Mouse (Mus musculus) cerebellum, adult 11-12 months (tissue): ENCODE measurements at regions not wholly inside any gene's neighbourhood (a gene's known extent, or its start where the extent isn't known, plus 50 kb on each side); places are given as distances from the start of the nearest gene placed in this dataset.
A peak's percentile ranks its signal among the peaks of the same experiment; 100 is the strongest.
"Not testable (repeated sequence)": the region's sequence is repeated elsewhere in the genome, so short reads cannot be mapped to it uniquely, and the experiment has no call there.

ENCODE experiments used
- DNase-seq: peaks from one replicate; pipeline ENCODE4 v3.0.0; 2022

DNA sequence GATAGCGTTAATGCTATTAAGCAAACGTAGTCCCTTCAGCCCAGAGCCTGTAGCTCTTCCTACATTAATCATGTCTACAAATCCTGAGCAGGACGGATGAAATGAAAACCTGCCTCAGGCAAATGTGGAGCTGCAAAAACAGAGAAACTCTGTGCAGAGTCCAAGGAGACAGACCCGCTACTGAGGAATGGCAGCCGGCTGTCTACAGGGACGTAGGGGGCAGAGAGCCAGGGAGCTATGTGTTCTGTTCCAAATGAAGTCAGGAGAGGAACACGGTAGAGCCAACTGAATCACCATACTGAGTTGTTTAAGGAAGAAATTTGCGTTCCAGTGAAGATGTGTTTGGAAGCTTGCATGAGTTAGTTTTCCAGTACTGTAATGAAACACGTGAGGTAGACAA is 217.3 kb downstream of the Matn1 start:
- peak; percentile 60 for DNase-seq

DNA sequence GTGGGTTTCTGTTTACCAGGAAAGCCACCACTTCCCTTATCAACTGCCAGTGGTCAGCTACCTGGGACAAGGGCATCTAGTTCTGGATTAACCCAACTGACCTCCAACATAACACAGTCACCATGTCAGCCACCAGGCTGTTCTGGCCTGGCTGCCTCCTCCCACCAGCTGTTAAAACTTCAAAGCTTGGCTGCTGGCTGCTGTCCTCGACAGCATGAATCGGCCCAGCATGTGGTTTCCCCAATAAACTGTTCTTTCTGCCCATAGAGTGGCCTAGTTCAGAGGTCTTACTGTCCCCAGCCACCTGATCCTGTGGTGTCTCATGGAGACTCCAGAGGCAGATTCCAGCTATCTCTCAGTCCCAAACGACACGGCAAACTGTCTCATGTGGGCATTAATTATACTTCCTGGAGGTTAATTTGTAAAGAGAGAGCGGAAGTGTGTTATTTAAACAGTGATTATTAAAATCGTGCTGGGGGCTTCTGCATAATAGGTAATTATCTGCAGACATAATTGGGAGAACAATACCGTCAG is 219.7 kb downstream of the Matn1 start:
- no peak for DNase-seq

GRCm38 (mm10) chr4:131166574-131167270 is 222.5 kb downstream of the Matn1 start:
- peak; percentile 60 for DNase-seq

DNA sequence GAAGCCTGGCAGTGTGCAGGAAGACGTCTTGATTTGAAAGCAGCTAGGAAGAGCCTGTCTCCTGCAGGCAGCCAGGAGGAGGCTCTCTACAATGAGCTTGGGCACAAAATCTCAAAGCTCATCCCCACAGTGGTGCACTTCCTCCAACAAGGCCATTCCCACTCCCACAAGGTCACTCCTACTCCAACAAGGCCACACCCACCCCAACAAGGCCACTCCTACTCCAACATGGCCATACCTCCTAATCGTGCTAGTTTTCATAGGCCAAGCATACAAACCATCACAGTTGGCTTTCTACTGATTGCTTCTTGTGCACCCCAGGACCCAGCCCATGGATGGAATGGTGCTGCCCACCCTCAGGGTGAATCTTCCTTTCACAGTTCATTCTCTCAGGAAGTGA is 223.7 kb downstream of the Matn1 start:
- no peak for DNase-seq

DNA sequence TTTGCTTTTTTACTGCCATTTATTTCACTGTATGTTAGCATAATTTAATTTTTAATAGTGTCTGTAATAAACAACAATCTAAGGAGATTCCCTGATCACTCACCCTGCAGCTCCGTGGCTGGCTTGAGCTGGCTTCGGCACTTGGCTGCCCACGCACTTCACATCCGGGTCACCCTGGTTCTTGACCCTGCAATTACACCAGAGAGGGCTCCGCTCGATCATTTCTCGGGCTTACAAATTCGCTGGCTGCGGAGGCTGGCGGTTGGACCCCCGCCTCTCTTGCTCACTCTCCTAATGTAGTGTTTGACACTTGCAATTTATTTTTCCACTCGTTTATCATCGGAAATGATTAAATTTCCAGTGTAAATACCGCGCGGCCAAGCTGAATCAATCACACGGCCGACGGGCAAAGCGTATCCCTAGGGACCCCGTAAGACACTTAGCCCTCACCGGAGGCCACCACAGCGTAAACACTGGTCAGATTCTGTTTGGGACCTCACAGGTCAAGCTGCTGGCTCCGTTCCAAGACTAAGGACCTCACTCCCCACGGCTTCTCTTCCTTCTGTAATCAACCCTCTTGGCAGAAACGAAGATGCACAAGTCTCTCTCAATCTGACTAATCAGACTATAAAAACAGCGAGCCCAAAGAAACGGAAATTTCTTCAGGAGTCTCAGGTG is 229.7 kb downstream of the Matn1 start:
- no peak for DNase-seq

DNA sequence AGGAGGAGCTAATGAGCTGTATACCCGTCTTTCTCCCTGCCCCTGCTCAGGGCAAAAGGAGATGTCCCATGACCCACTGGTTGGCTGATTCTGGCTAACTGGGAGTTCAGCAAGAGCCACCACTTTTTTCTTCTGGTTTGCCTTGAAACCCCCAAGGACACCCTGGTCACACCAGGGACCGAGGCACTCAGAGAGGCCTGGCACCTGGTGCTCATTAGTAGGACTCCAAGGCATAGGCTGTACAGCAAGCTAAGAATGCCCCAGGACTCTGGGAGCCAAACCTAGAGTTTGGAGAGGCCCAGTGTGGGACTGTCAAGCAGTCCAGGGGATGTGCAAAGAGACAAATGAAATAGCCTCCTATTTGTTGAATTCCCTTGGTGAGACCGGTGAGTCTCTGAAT is 232.5 kb downstream of the Matn1 start:
- no peak for DNase-seq

GRCm38 (mm10) chr4:131177889-131178288 is 233.7 kb downstream of the Matn1 start:
- no peak for DNase-seq

DNA sequence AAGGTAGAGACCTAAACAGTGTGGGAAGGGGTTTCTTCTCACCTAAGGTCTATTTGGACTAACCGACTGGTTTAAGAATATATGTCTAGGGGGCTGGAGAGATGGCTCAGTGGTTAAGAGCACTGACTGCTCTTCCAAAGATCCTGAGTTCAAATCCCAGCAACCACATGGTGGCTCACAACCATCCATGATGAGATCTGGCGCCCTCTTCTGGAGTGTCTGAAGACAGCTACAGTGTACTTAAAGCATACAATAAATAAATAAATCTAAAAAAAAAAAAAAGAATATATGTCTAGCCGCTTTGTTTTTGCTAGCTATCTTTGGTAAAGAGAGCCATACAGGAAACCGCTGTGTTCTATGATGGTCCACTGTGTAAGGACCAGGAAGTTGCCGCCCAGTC is 234.5 kb downstream of the Matn1 start:
- not testable (repeated sequence) for DNase-seq

- DNase-seq: peak; percentile 62
Observed at GRCm38 (mm10) chr4:131188066-131188465, 243.9 kb downstream of the Matn1 start.

DNA sequence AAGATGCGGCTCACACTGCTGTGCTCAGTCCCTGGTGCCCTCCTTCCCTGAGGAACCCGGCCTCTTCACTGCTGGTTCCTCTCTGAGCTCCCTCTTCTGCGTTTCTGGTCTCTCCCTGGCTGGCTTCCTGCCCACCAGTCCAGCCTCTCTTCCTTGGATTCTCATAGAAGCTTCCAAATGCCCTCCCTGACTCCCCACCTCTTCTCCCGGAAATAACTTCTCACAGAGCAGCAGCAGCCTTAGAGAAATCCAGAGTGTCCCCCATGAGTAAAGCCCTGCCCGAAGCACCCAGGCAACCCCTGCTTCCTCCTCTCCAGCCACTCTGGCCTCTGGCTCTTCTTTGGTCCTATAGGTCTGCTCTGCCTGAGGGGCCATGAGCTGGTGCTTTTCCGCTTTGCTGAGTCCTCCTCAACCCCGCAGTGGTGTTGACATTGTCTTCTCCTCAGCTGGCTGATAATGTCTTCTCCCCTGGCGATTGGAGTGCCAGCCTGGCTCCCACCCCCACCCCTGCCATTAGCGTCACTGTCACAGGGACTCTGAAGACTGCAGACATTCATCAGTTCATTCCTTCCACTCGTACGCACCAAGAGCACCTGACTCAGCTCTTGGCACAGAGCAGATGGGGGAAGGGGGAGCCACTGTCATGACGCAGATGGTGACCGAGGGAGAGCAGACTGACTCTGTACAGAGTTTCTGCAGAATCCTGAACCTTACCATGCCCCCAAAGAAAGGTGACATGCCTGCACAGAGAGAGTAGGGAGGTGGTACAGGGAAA is 247.1 kb downstream of the Matn1 start:
- DNase-seq: peak; percentile 81

GRCm38 (mm10) chr4:131193900-131194419 is 249.8 kb downstream of the Matn1 start:
- DNase-seq: no peak

DNA sequence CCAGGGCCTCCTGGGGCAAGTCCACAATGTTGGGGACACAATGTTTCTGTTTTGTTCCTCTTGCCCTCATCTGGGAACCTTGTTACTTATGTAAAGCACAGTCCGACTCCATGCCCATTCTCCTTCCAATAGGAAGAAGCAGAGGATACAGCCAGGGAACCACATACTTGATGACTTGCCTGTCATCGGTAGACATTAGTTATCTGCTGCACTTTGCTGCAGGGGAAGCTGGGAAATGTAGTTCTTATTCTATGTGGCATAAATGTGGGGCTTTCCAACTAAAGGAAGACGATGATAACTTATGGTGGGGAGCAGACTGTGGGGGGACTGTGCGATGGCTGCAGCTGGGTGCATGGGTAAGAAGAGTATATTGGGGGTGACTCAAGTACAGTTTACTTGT is 252.0 kb downstream of the Matn1 start:
- no peak for DNase-seq

GRCm38 (mm10) chr4:131203721-131204120 is 259.5 kb downstream of the Matn1 start:
- no peak for DNase-seq

GRCm38 (mm10) chr4:131204722-131205121 is 260.5 kb downstream of the Matn1 start:
- DNase-seq: no peak

DNA sequence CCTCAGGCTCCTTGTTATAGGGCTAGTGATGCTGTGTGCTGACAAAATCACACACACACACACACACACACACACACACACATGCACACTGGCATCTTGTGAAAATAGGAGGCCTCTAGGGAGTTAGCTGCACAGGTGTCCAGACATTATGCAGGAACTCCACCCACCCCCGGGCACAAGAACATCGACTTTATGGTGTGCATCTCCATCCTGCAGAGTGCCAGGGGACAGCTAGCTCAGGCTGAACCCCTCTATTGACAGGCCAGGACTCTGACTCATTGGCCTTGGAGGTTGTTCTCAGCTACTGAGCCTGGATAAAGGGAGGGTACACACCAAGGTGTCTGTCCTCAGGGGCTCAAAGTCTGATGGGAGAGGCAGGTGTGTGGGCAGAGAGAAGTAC is 260.9 kb downstream of the Matn1 start:
- DNase-seq: peak; percentile 68

DNA sequence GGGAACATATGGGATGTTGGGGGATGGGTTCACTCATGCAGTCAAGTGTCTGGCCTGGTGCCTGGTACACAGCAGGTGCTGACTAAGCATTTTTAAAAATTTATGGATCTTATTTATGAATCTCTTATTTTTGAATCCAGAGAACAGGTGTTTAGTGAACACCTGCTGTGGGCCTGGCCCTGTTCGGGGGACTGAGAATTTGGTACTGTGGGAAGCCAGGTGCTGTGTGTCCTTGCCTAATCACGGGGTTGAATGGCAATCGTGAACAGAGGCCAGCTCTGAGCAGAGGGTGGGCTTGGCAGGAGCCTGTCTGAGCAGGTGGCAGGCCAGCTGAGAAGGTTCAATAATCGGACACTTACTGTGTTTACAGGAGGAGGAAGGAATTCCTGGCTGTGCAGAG is 261.5 kb downstream of the Matn1 start:
- peak; percentile 99 for DNase-seq

GRCm38 (mm10) chr4:131206181-131206885 is 262.1 kb downstream of the Matn1 start:
- peak; percentile 55 for DNase-seq

DNA sequence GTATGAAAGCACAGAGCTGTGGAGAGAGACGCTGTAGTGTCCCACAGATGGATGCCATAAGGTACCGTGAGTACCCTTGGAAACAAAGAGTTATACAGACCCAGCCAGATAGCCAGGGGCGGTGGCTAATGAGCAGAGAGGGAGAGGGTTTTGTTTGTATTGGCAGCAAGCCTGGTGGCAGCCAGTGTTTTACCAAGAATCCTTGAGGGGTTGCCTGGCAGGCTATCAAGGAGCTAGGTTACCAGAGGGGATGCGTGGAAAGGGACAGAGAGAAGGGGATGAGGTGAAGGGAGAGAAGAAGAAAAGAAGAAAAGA is 262.7 kb downstream of the Matn1 start:
- peak; percentile 60 for DNase-seq

GRCm38 (mm10) chr4:131207249-131207648 is 263.1 kb downstream of the Matn1 start:
- peak; percentile 28 for DNase-seq

DNA sequence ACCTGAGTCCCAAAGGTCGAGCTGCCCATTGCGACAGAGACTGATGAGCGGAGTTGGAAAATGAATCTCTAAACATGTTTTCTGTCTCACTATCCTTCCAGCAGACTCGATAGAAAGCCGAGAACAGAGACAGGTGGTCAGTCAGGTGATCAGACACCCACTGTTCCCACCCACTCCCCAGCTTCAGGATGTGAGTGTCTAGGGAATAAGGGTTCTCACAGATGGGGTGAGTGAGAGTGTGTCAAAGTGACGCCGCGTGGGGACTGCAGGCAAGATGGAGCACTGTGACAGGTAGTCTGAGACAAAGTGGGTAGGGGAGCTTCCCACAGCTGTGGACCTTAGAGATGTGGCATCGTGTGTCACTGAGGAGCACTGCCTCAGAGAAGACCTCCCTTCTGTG is 264.0 kb downstream of the Matn1 start:
- DNase-seq: peak; percentile 31

DNA sequence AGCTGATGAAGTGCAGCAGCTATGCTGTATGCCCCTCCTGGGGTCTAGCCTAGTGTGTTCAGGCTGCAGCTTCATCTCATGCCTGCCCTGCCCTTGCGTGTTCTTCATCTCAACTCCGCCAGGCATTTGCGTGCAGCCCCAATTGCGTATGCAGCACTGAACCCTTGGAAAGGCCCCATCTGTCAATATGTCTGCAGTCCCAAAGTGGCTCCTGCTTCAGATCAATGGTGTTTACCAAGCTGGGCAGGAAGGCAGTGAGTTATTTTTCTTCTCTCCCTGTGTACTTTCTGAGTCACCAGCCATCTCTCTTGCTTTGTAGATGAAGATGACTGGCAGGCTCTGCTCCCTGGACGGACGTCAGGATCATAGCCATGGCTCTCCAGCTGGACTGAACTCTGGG is 264.5 kb downstream of the Matn1 start:
- DNase-seq: peak; percentile 28

GRCm38 (mm10) chr4:131212711-131213110 is 268.5 kb downstream of the Matn1 start:
- DNase-seq: no peak

- peak; percentile 10 for DNase-seq
Observed at GRCm38 (mm10) chr4:131215682-131216081, 271.5 kb downstream of the Matn1 start.
